Mouse (Mus musculus): ENCODE data around the gene Hmgcr. TPM values are rescaled to one million over a fixed set of nuclear protein-coding genes. Genes with fewer than 3 reads are reported as not detected.
"Not testable (repeated sequence)": the region's sequence is repeated elsewhere in the genome, so short reads cannot be mapped to it uniquely, and the experiment has no call there.

The Hmgcr gene
- polyA plus RNA-seq, 1 experiment from 2014 or later, result 110 TPM

GRCm38 (mm10) chr13:96664419-96664974 lies 6.2 kb downstream of the Hmgcr start:
- no peak overlapping the region for H3K27ac ChIP-seq
- H3K4me3 ChIP-seq (replicated peaks), result no peak overlapping the region
- no peak overlapping the region for H3K4me2 ChIP-seq
- H3K9me3 ChIP-seq, result no peaks in the 10 kb centered on the region
- peaks cover 71% of the 10 kb centered on the region for H3K36me3 ChIP-seq
- H3K4me1 ChIP-seq (replicated peaks), result peaks cover 22% of the 10 kb centered on the region
- no peak for ATAC-seq (ENCODE audit: insufficient number of reproducible peaks, insufficient read depth, low FRiP score, low TSS enrichment, low read depth)
- H3K9ac ChIP-seq (replicated peaks), result no peak overlapping the region
- H3K27me3 ChIP-seq, result no peaks in the 10 kb centered on the region
- 92% methylated on average over 7 of the region's 7 CpGs for WGBS

GRCm38 (mm10) chr13:96663120-96663519 lies 7.6 kb downstream of the Hmgcr start:
- H3K27ac ChIP-seq; H3K27me3 ChIP-seq; H3K9ac ChIP-seq (replicated peaks); H3K4me2 ChIP-seq; H3K4me1 ChIP-seq (replicated peaks); H3K4me3 ChIP-seq (replicated peaks); ATAC-seq (ENCODE audit: insufficient number of reproducible peaks, insufficient read depth, low FRiP score, low TSS enrichment, low read depth); H3K9me3 ChIP-seq: not testable (repeated sequence)
- peaks cover 84% of the 10 kb centered on the region for H3K36me3 ChIP-seq
- 93% methylated on average over 4 of the region's 4 CpGs for WGBS

- ATAC-seq (ENCODE audit: insufficient number of reproducible peaks, insufficient read depth, low FRiP score, low TSS enrichment, low read depth), result no peak
- Histone ChIP-seq H3K4me1 (replicated peaks) (no peaks in the 10 kb centered on the region), H3K27me3 (no peaks in the 10 kb centered on the region), H3K4me2 (no peak overlapping the region), H3K4me3 (replicated peaks) (no peak overlapping the region), H3K36me3 (peaks cover 95% of the 10 kb centered on the region), H3K9me3 (no peaks in the 10 kb centered on the region), H3K27ac (no peak overlapping the region), H3K9ac (replicated peaks) (no peak overlapping the region)
- WGBS, result 86% methylated on average over 10 of the region's 10 CpGs
These were observed 10.5 kb downstream of the Hmgcr start for GRCm38 (mm10) chr13:96660095-96660860.

GRCm38 (mm10) chr13:96658936-96659335 lies 11.8 kb downstream of the Hmgcr start:
- 92% methylated on average over 7 of the region's 7 CpGs for WGBS
- Histone ChIP-seq H3K36me3 (peaks cover 95% of the 10 kb centered on the region), H3K27me3 (no peaks in the 10 kb centered on the region), H3K4me2 (no peak overlapping the region), H3K9me3 (no peaks in the 10 kb centered on the region), H3K4me3 (replicated peaks) (no peak overlapping the region), H3K4me1 (replicated peaks) (no peaks in the 10 kb centered on the region), H3K27ac (no peak overlapping the region), H3K9ac (replicated peaks) (no peak overlapping the region)
- ATAC-seq (ENCODE audit: insufficient number of reproducible peaks, insufficient read depth, low FRiP score, low TSS enrichment, low read depth), result no peak

- Histone ChIP-seq H3K9ac (replicated peaks) (no peak overlapping the region), H3K27me3 (no peaks in the 10 kb centered on the region), H3K4me1 (replicated peaks) (no peaks in the 10 kb centered on the region), H3K4me2 (no peak overlapping the region), H3K4me3 (replicated peaks) (no peak overlapping the region), H3K9me3 (no peaks in the 10 kb centered on the region), H3K36me3 (peaks cover 94% of the 10 kb centered on the region), H3K27ac (no peak overlapping the region)
- 88% methylated on average over 1 of the region's 1 CpGs for WGBS
- no peak for ATAC-seq (ENCODE audit: insufficient number of reproducible peaks, insufficient read depth, low FRiP score, low TSS enrichment, low read depth)
These were observed 14.1 kb downstream of the Hmgcr start for GRCm38 (mm10) chr13:96656673-96657072.

GRCm38 (mm10) chr13:96653041-96653440 lies 17.7 kb downstream of the Hmgcr start:
- ATAC-seq (ENCODE audit: insufficient number of reproducible peaks, insufficient read depth, low FRiP score, low TSS enrichment, low read depth), result no peak
- peaks cover 93% of the 10 kb centered on the region for H3K36me3 ChIP-seq
- WGBS, result 93% methylated on average over 9 of the region's 9 CpGs

GRCm38 (mm10) chr13:96645822-96646221 lies 24.9 kb downstream of the Hmgcr start:
- WGBS, result 58% methylated on average over 5 of the region's 5 CpGs
- no peak for ATAC-seq (ENCODE audit: insufficient number of reproducible peaks, insufficient read depth, low FRiP score, low TSS enrichment, low read depth)
- Histone ChIP-seq H3K4me3 (replicated peaks) (no peak overlapping the region), H3K9ac (replicated peaks) (no peak overlapping the region), H3K36me3 (peaks cover 32% of the 10 kb centered on the region), H3K4me2 (no peak overlapping the region), H3K27ac (no peak overlapping the region), H3K4me1 (replicated peaks) (peaks cover 3% of the 10 kb centered on the region; the same call in 1 of the 2 replicates), H3K9me3 (no peaks in the 10 kb centered on the region), H3K27me3 (no peaks in the 10 kb centered on the region)

More at GRCm38 (mm10) chr13:96653041-96653440, 17.7 kb downstream of the Hmgcr start:
- H3K27me3 ChIP-seq, result no peaks in the 10 kb centered on the region
- no peak overlapping the region for H3K4me2 ChIP-seq
- H3K4me1 ChIP-seq (replicated peaks), result peaks cover 3% of the 10 kb centered on the region; the same call in 1 of the 2 replicates
- no peak overlapping the region for H3K4me3 ChIP-seq (replicated peaks)
- no peak overlapping the region for H3K27ac ChIP-seq
- no peak overlapping the region for H3K9ac ChIP-seq (replicated peaks)
- no peaks in the 10 kb centered on the region for H3K9me3 ChIP-seq

GRCm38 (mm10) chr13:96644168-96644567 lies 26.6 kb downstream of the Hmgcr start:
- no peak overlapping the region for H3K27ac ChIP-seq
- no peak for ATAC-seq (ENCODE audit: insufficient number of reproducible peaks, insufficient read depth, low FRiP score, low TSS enrichment, low read depth)
- no peaks in the 10 kb centered on the region for H3K27me3 ChIP-seq
- 79% methylated on average over 2 of the region's 2 CpGs for WGBS
- no peaks in the 10 kb centered on the region for H3K9me3 ChIP-seq
- H3K4me1 ChIP-seq (replicated peaks), result no peaks in the 10 kb centered on the region
- no peak overlapping the region for H3K9ac ChIP-seq (replicated peaks)
- peaks cover 19% of the 10 kb centered on the region for H3K36me3 ChIP-seq
- no peak overlapping the region for H3K4me2 ChIP-seq
- no peak overlapping the region for H3K4me3 ChIP-seq (replicated peaks)

- ATAC-seq (ENCODE audit: insufficient number of reproducible peaks, insufficient read depth, low FRiP score, low TSS enrichment, low read depth), result no peak
- H3K9me3 ChIP-seq, result no peaks in the 10 kb centered on the region
- H3K27me3 ChIP-seq, result no peaks in the 10 kb centered on the region
- WGBS, result 97% methylated on average over 4 of the region's 4 CpGs
- H3K4me1 ChIP-seq (replicated peaks), result no peaks in the 10 kb centered on the region
- H3K9ac ChIP-seq (replicated peaks), result no peak overlapping the region
- H3K36me3 ChIP-seq, result peaks cover 32% of the 10 kb centered on the region
- no peak overlapping the region for H3K4me2 ChIP-seq
- no peak overlapping the region for H3K27ac ChIP-seq
- H3K4me3 ChIP-seq (replicated peaks), result no peak overlapping the region
These were observed 40.3 kb downstream of the Hmgcr start for GRCm38 (mm10) chr13:96630396-96630795.

GRCm38 (mm10) chr13:96620891-96621290 lies 49.8 kb downstream of the Hmgcr start:
- peaks cover 5% of the 10 kb centered on the region; the same call in 1 of the 2 replicates for H3K4me1 ChIP-seq (replicated peaks)
- no peaks in the 10 kb centered on the region for H3K27me3 ChIP-seq
- ATAC-seq (ENCODE audit: insufficient number of reproducible peaks, insufficient read depth, low FRiP score, low TSS enrichment, low read depth), result no peak
- no peak overlapping the region for H3K9ac ChIP-seq (replicated peaks)
- H3K36me3 ChIP-seq, result peaks cover 8% of the 10 kb centered on the region; the same call in 1 of the 2 replicates
- no peak overlapping the region for H3K4me3 ChIP-seq (replicated peaks)
- H3K9me3 ChIP-seq, result no peaks in the 10 kb centered on the region
- no peak overlapping the region for H3K27ac ChIP-seq
- 78% methylated on average over 1 of the region's 1 CpGs for WGBS
- no peak overlapping the region for H3K4me2 ChIP-seq

GRCm38 (mm10) chr13:96614615-96615014 lies 56.1 kb downstream of the Hmgcr start:
- 91% methylated on average over 3 of the region's 3 CpGs for WGBS
- Histone ChIP-seq H3K4me3 (replicated peaks) (no peak overlapping the region), H3K27ac (no peak overlapping the region), H3K9me3 (no peaks in the 10 kb centered on the region), H3K4me2 (no peak overlapping the region), H3K4me1 (replicated peaks) (peaks cover 6% of the 10 kb centered on the region; the same call in 1 of the 2 replicates), H3K9ac (replicated peaks) (no peak overlapping the region), H3K36me3 (peaks cover 24% of the 10 kb centered on the region; the same call in 1 of the 2 replicates), H3K27me3 (no peaks in the 10 kb centered on the region)
- ATAC-seq (ENCODE audit: insufficient number of reproducible peaks, insufficient read depth, low FRiP score, low TSS enrichment, low read depth), result no peak

All from limb, embryonic 12.5 days (tissue).